Mouse (Mus musculus) WW6 (cell line): Measurements from ENCODE around the gene Fcrl6.

ENCODE experiments used
- DNase-seq: peaks from one replicate; pipeline ENCODE4 v3.0.0-alpha.2; 2013; ENCODE audit warnings: low read depth, low spot score

The Fcrl6 gene

GRCm38 (mm10) chr1:172602326-172602725 lies at the start of gene Fcrl6:
TSS of gene Fcrl6 (minus strand) at chr1:172602551.
- DNase-seq, result no peak

- DNase-seq, result no peak
These were observed 49.1 kb upstream of the Fcrl6 start for GRCm38 (mm10) chr1:172651288-172651987.

- DNase-seq, result no peak
These were observed 48.4 kb upstream of the Fcrl6 start for GRCm38 (mm10) chr1:172650519-172651287.

GRCm38 (mm10) chr1:172649396-172649795 lies 47.0 kb upstream of the Fcrl6 start:
- DNase-seq, result no peak

GRCm38 (mm10) chr1:172647236-172647635 lies 44.9 kb upstream of the Fcrl6 start:
- DNase-seq, result no peak

- DNase-seq, result no peak
These were observed 36.4 kb upstream of the Fcrl6 start for GRCm38 (mm10) chr1:172638781-172639180.

GRCm38 (mm10) chr1:172637801-172638200 lies 35.5 kb upstream of the Fcrl6 start:
- DNase-seq, result no peak

GRCm38 (mm10) chr1:172636266-172636665 lies 33.9 kb upstream of the Fcrl6 start:
- DNase-seq, result no peak

- DNase-seq, result no peak
These were observed 32.9 kb upstream of the Fcrl6 start for GRCm38 (mm10) chr1:172635258-172635657.

GRCm38 (mm10) chr1:172634136-172634535 lies 31.8 kb upstream of the Fcrl6 start:
- DNase-seq, result no peak

- peak; percentile 89 for DNase-seq
These were observed 30.3 kb upstream of the Fcrl6 start, which contains the start of gene Dusp23 for GRCm38 (mm10) chr1:172632451-172633326. TSS of gene Dusp23 (minus strand) at chr1:172632962.

GRCm38 (mm10) chr1:172631721-172632120 lies 29.4 kb upstream of the Fcrl6 start:
- no peak for DNase-seq

- no peak for DNase-seq
These were observed 27.5 kb upstream of the Fcrl6 start for GRCm38 (mm10) chr1:172629831-172630230.

- no peak for DNase-seq
These were observed 24.0 kb upstream of the Fcrl6 start for GRCm38 (mm10) chr1:172626306-172626705.

GRCm38 (mm10) chr1:172624081-172624480 lies 21.7 kb upstream of the Fcrl6 start:
- no peak for DNase-seq

- DNase-seq, result no peak
These were observed 21.2 kb upstream of the Fcrl6 start for GRCm38 (mm10) chr1:172623599-172623998.

- peak; percentile 29 for DNase-seq
These were observed 16.9 kb upstream of the Fcrl6 start for GRCm38 (mm10) chr1:172619235-172619634.

- no peak for DNase-seq
These were observed 15.8 kb upstream of the Fcrl6 start for GRCm38 (mm10) chr1:172618141-172618540.

- DNase-seq, result no peak
These were observed 15.2 kb upstream of the Fcrl6 start for GRCm38 (mm10) chr1:172617365-172618076.

- no peak for DNase-seq
These were observed 14.4 kb upstream of the Fcrl6 start for GRCm38 (mm10) chr1:172616537-172617300.

- DNase-seq, result no peak
These were observed 13.1 kb upstream of the Fcrl6 start for GRCm38 (mm10) chr1:172615412-172615811.
